Mouse (Mus musculus) heart, embryonic 14.5 days (tissue): ENCODE data around the gene Mks1. TPM values are rescaled to one million over a fixed set of nuclear protein-coding genes. Genes with fewer than 3 reads are reported as not detected.

ENCODE experiments used
- ATAC-seq: fragments of 200-750 bp; cut with Nextera tagmentation; 2 replicates; pipeline ENCODE4 v1.8.0; 2017; ENCODE audit warnings: low read depth, moderate TSS enrichment; ENCODE audit not compliant: insufficient number of reproducible peaks, insufficient read depth, low FRiP score
- H3K27ac ChIP-seq, 2 experiments: fragments of 200-500 bp in 1 of 2; fragments of 300-500 bp in 1 of 2; sonication (generic) in 1 of 2; replicated peaks in 1 of 2; 2 replicates each; pipeline ENCODE4 v1.5.1; 2012 to 2014; ENCODE audit warnings: low read depth in 2 of 2, low read length in 2 of 2, control low read depth in 1 of 2, mild to moderate bottlenecking in 1 of 2, mixed read lengths in 1 of 2; ENCODE audit not compliant: control insufficient read depth in 1 of 2, insufficient read depth in 1 of 2
- H3K27me3 ChIP-seq: fragments of 300-500 bp; sonication (generic); 2 replicates; pipeline ENCODE4 v1.6.1; 2014; ENCODE audit warnings: mild to moderate bottlenecking, low read length, control low read depth; ENCODE audit not compliant: control insufficient read depth, insufficient read depth
- H3K36me3 ChIP-seq: fragments of 300-500 bp; sonication (generic); 2 replicates; pipeline ENCODE4 v1.6.1; 2014; ENCODE audit warnings: mild to moderate bottlenecking, control low read depth, low read length, mixed read lengths; ENCODE audit not compliant: control insufficient read depth, insufficient read depth
- H3K4me1 ChIP-seq, 2 experiments: fragments of 200-500 bp in 1 of 2; fragments of 300-500 bp in 1 of 2; sonication (generic) in 1 of 2; 2 replicates each; pipeline ENCODE4 v1.6.1; 2012 to 2014; ENCODE audit warnings: low read length in 2 of 2, control low read depth in 1 of 2, mixed read lengths in 1 of 2; ENCODE audit not compliant: control insufficient read depth in 2 of 2, insufficient read depth in 2 of 2
- H3K4me2 ChIP-seq: fragments of 300-500 bp; sonication (generic); 2 replicates; pipeline ENCODE4 v1.6.1; 2014; ENCODE audit warnings: mild to moderate bottlenecking, low read length
- H3K4me3 ChIP-seq, 2 experiments: fragments of 200-500 bp in 1 of 2; fragments of 300-500 bp in 1 of 2; sonication (generic) in 1 of 2; 2 replicates each; pipeline ENCODE4 v1.5.1; 2012 to 2014; ENCODE audit warnings: low read length in 2 of 2, mild to moderate bottlenecking in 2 of 2, control low read depth in 1 of 2, low read depth in 1 of 2, moderate library complexity in 1 of 2; ENCODE audit not compliant: control insufficient read depth in 1 of 2, insufficient read depth in 1 of 2
- H3K9ac ChIP-seq: fragments of 300-500 bp; sonication (generic); 2 replicates; pipeline ENCODE4 v1.6.1; 2014; ENCODE audit warnings: mild to moderate bottlenecking, low read length
- H3K9me3 ChIP-seq: fragments of 300-500 bp; sonication (generic); 2 replicates; pipeline ENCODE4 v1.6.1; 2016; ENCODE audit warnings: low read length, control low read depth; ENCODE audit not compliant: control insufficient read depth
- WGBS: fragments of 180-500 bp; shearing (Covaris S2); extraction: QIAGEN DNeasy Blood & Tissue Kit; methylation state at CpG from one replicate; pipeline ENCODE4 v1.1.7; 2014; 5-methylcytosine and 5-hydroxymethylcytosine counted together
- polyA plus RNA-seq: library from polyadenylated mRNA; unstranded; fragments of >200 nt; fragmentation: Nextera tagmentation; extraction: Ambion mirVana; gene quantifications from 2 replicates; pipeline ENCODE4 v1.2.1, GENCODE M21; 2014

Gene Mks1
- polyA plus RNA-seq, 1 experiment from 2014 or later: 6.5 TPM

DNA sequence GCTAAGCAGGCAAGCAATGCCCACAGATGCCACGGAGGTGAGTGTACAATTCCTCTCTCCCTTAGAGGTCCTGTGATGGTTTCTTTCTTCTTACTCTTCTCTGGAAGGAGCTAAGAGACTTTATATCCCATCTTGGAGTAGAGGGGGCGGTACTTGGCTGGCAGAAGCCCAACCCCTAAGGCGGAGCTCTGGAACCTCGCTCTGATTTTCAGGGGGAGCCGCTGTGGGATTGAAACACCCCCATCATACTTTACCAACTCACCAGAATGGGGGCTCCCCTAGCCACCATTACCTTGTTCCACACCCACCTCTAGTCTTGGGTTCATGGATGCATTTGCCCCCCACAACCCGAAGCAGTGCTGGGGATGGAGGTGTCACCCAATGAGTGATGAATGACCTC, 22.4 kb downstream of the Mks1 start, which contains the start of gene Epx:
TSS of gene Epx (minus strand) at position 101 of the 400 bp plus-strand sequence.
- 78% methylated on average over 6 of the region's 6 CpGs for WGBS
- no peaks in the 10 kb centered on the region for H3K9me3 ChIP-seq

DNA sequence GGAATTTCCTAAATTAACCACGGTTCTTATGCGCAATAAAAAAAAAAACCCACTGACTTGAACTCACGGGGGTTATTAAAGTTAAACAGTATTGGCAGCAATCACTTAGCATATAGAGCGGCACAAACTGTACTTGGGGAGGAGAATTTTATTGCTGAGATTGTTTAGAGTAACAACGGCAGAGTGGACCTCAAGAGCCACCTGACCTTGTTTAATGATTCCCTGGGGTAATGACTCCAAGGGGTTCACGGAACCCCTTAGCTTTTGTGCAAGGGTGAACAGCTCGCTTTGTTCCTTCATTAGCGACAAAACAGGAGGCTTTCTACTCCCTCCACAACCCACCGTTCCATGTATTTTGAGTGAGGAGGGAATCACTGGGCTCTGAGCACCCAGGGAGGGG, 26.8 kb downstream of the Mks1 start:
- H3K9me3 ChIP-seq: 0 out of 2 replicates have a peak, but pooled peaks cover 2% of the 10 kb centered on the region
- H3K9ac ChIP-seq: no peak overlapping the region
- no peak overlapping the region for H3K4me3 ChIP-seq
- WGBS: 88% methylated on average over 9 of the region's 9 CpGs
- H3K36me3 ChIP-seq: no peaks in the 10 kb centered on the region
- H3K4me1 ChIP-seq: no peaks in the 10 kb centered on the region
- H3K27ac ChIP-seq: no peak overlapping the region
- H3K27me3 ChIP-seq: peaks cover 3% of the 10 kb centered on the region; the same call in 1 of the 2 replicates
- no peak overlapping the region for H3K4me2 ChIP-seq
- ATAC-seq: no peak

More for the DNA sequence above, 22.4 kb downstream of the Mks1 start, which contains the start of gene Epx:
- Histone ChIP-seq H3K36me3 (no peaks in the 10 kb centered on the region), H3K4me1 (no peaks in the 10 kb centered on the region), H3K4me3 (no peak within 1 kb of the TSS), H3K27ac (no peak within 1 kb of the TSS), H3K4me2 (no peak within 1 kb of the TSS), H3K9ac (no peak within 1 kb of the TSS), H3K27me3 (peaks cover 6% of the 10 kb centered on the region; the same call in 1 of the 2 replicates)
- ATAC-seq: no peak

DNA sequence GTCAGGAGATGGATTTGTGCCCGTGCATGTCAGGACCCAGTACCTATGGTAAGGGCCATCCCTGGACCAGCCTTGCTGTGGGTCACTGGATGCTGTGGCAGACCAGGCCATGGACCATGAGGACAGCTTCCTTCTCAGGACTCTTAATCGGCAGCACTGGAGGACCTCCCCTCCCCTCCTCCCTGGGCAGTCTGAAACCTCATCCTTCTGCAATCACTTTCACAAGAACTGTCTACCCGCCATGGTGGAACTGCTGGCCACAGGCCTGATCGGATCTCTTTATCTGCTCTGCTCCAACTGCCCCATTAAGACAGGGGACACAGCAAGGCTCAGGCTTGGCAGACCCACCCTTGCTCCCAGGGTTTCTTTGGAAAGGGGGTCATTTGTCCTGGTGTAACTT, 28.7 kb downstream of the Mks1 start:
- 51% methylated on average over 4 of the region's 4 CpGs for WGBS

DNA sequence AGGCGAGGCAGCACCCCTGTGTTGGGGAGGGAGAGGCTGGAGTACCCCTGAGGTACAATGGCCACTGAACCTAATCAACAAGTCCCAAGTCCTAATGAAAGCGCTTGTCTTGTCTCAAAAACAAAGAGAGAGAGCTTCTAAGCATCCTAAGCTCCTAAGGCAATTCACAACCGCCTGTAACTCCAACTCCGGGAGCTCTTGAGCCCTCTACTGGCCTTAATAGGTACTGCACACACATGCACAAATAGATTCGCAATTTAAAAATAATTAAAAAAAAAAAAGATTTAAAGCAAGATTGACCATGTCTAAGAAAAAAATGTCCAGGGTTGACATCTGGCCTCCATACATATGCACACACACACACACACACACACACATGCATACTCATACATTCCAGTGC, 30.5 kb downstream of the Mks1 start:
- Histone ChIP-seq H3K9ac (no peak overlapping the region), H3K4me3 (no peak overlapping the region), H3K4me2 (no peak overlapping the region), H3K9me3 (0 out of 2 replicates have a peak, but pooled peaks cover 2% of the 10 kb centered on the region), H3K4me1 (no peaks in the 10 kb centered on the region), H3K27me3 (peaks cover 7% of the 10 kb centered on the region), H3K36me3 (no peaks in the 10 kb centered on the region), H3K27ac (no peak overlapping the region)
- WGBS: 39% methylated on average over 5 of the region's 5 CpGs
- ATAC-seq: no peak

More for the DNA sequence above, 28.7 kb downstream of the Mks1 start:
- Histone ChIP-seq H3K4me3 (no peak overlapping the region), H3K4me2 (no peak overlapping the region), H3K9ac (no peak overlapping the region), H3K27ac (no peak overlapping the region), H3K36me3 (no peaks in the 10 kb centered on the region), H3K4me1 (no peaks in the 10 kb centered on the region), H3K27me3 (peaks cover 7% of the 10 kb centered on the region), H3K9me3 (0 out of 2 replicates have a peak, but pooled peaks cover 2% of the 10 kb centered on the region)
- ATAC-seq: no peak

DNA sequence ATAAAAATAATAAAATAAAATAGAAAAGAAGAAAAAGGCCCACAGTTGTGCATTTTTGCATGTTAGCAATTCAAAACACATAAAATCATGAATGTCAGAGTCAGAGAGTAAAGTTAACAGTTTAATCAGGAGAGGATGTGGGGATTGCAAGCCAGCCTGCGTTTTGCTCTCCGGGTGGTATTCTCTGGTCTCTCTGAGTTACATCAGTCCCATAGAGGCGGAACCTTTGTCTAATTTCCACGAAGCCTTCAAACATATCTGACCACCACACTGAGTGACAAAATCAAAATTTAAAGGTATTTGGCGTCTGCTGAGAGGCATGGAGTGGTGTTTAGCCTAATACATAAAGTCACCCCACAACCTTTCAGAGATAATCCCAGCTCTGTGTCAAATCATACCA, 31.8 kb downstream of the Mks1 start:
- ATAC-seq: no peak
- Histone ChIP-seq H3K9ac (no peak overlapping the region), H3K27me3 (peaks cover 7% of the 10 kb centered on the region), H3K9me3 (0 out of 2 replicates have a peak, but pooled peaks cover 2% of the 10 kb centered on the region), H3K4me3 (no peak overlapping the region), H3K4me2 (no peak overlapping the region), H3K27ac (no peak overlapping the region), H3K4me1 (no peaks in the 10 kb centered on the region), H3K36me3 (no peaks in the 10 kb centered on the region)
- 74% methylated on average over 5 of the region's 5 CpGs for WGBS

DNA sequence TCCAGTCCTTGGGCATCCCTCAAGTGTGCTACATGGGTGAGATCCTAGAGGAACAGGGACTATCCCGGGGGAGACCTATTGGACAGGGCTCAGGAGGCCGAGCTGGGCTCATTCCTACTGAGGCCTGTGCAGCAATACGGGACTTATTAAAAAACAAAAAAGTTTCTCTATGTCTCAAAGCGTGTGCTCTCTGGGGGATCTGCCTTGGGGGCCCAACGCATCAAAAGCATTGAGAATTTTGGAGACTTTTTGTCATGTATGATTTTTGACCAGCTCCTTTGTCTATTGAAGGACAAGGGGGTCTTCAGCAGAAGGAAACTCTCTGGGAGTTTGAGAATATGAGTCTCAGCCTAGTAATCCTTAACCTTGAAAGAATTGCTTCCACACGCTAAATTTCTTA, 39.2 kb downstream of the Mks1 start, which contains the start of gene Olfr462:
TSS of gene Olfr462 (minus strand) at position 101 of the 400 bp plus-strand sequence.
- Histone ChIP-seq H3K9ac (no peak within 1 kb of the TSS), H3K27me3 (0 out of 2 replicates have a peak, but pooled peaks cover 5% of the 10 kb centered on the region), H3K4me2 (no peak within 1 kb of the TSS), H3K27ac (no peak within 1 kb of the TSS), H3K36me3 (no peaks in the 10 kb centered on the region), H3K4me1 (no peaks in the 10 kb centered on the region), H3K9me3 (no peaks in the 10 kb centered on the region), H3K4me3 (no peak within 1 kb of the TSS)
- no peak for ATAC-seq
- 79% methylated on average over 6 of the region's 6 CpGs for WGBS

DNA sequence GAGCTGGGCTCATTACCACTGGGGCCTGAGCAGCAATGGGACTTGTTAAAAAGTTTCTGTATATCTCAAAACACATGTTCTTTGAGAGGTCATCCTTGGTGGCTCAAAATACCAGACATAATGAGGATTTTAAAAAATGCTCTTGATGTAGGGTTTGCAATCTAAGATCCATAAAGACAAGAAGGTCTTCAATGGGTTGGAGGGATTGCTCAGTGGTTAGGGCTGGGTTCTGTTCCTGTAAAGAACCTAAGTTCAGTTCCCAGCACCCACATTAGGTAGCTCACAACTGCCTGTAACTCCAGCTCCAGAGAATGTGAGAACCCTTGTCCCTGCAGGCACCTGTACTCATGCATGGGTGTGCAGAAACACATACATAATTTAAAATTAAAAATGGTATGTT, 44.3 kb downstream of the Mks1 start, which contains the start of gene Olfr463:
TSS of gene Olfr463 (minus strand) at position 101 of the 400 bp plus-strand sequence.
- Histone ChIP-seq H3K36me3 (no peaks in the 10 kb centered on the region), H3K27ac (no peak within 1 kb of the TSS), H3K27me3 (no peaks in the 10 kb centered on the region), H3K4me1 (no peaks in the 10 kb centered on the region), H3K9me3 (no peaks in the 10 kb centered on the region), H3K9ac (no peak within 1 kb of the TSS), H3K4me3 (no peak within 1 kb of the TSS), H3K4me2 (no peak within 1 kb of the TSS)
- no peak for ATAC-seq

DNA sequence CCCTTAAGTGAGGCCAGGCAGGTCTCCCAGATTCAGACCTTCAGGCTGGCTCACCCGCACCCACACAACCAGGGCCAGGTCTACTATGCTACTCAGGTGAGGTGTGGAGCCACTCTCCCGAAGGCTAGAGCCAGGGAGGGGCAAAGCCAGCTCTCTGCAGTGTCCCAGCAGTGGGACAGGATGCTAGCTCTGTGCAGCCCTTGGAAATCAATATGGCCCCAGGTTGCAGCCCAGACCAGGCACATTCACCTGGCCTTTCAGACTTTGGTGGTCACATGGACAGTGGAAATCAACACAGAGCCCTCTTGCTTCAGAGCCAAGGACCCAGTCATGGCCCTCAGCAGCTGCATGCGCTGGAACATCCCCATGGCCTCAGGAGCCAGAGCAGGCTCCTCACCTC, 51.3 kb downstream of the Mks1 start:
- 80% methylated on average over 3 of the region's 3 CpGs for WGBS
- H3K4me2 ChIP-seq: no peak overlapping the region
- H3K27me3 ChIP-seq: no peaks in the 10 kb centered on the region
- H3K4me1 ChIP-seq: no peaks in the 10 kb centered on the region
- H3K4me3 ChIP-seq: no peak overlapping the region
- no peaks in the 10 kb centered on the region for H3K36me3 ChIP-seq
- no peaks in the 10 kb centered on the region for H3K9me3 ChIP-seq
- ATAC-seq: no peak
- H3K9ac ChIP-seq: no peak overlapping the region
- no peak overlapping the region for H3K27ac ChIP-seq
